25 mouse cellular contexts compared by ENCODE assay signal in the genomic region with DNA sequence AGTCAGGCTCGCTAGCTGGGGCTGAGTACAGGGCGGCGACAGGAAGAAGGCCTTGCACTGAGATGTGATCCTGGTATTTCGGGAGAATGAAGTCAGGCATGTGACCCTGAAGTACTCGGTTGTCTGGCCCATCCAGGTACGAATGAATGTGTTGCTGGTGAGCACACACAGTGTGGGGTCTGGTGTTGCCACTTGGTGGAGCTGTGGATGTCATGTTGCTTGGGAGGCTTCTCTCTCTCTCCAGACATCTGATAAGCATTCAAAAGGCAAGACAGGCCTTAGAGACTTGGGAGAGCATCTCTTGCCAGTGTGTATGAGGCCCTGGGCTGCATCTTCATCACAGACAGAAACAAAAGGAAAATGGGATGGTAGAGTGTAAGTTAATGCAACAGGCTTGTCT.
A peak's percentile ranks its signal among the peaks of the same experiment; 100 is the strongest.
DNase-seq lines count a peak whose midpoint lies in the region; ATAC-seq and TF ChIP-seq lines count a peak whose summit lies in the region.
"Had no signal": no experiment of that assay in that cellular context is flagged by ENCODE, and none has a peak within 500 bp of the region (broad histone marks: within the 10 kb centered on the region; RNA-seq: fewer than 3 reads in every experiment).

No protein-coding gene starts in this region.

- H3K27me3 ChIP-seq in liver, embryonic 11.5 days (replicated peaks; ENCODE audit: control insufficient read depth, insufficient read depth, low read length), result no peaks in the 10 kb centered on the region
- no peaks in the 10 kb centered on the region for H3K27me3 ChIP-seq in liver, postnatal 0 days (ENCODE audit: insufficient read depth, low read length)
- H3K27me3 ChIP-seq in neural tube, embryonic 14.5 days (ENCODE audit: control insufficient read depth, insufficient read depth, low read length), result no peaks in the 10 kb centered on the region
- H3K27me3 ChIP-seq in neural tube, embryonic 15.5 days (replicated peaks), result no peaks in the 10 kb centered on the region
- H3K27me3 ChIP-seq: embryonic facial prominence, embryonic 15.5 days; forebrain, embryonic 15.5 days; hindbrain, embryonic 12.5 days; limb, embryonic 12.5 days; midbrain, embryonic 15.5 days; neural tube, embryonic 13.5 days had no signal

- 83% methylated on average over 6 of the region's 6 CpGs for WGBS in liver, embryonic 11.5 days
- 73% methylated on average over 6 of the region's 6 CpGs for WGBS in liver, postnatal 0 days (ENCODE audit: insufficient replicate concordance)
- WGBS in neural tube, embryonic 14.5 days, result 92% methylated on average over 6 of the region's 6 CpGs
- whole genome bisulfite sequencing in neural tube, embryonic 15.5 days, result 89% methylated on average over 6 of the region's 6 CpGs

- H3K27ac ChIP-seq in liver, embryonic 11.5 days (ENCODE audit: low read depth, low read length), result no peak overlapping the region
- H3K27ac ChIP-seq in liver, postnatal 0 days (ENCODE audit: low read depth), result no peak overlapping the region
- H3K27ac ChIP-seq in neural tube, embryonic 14.5 days (ENCODE audit: low read depth, low read length), result no peak overlapping the region
- H3K27ac ChIP-seq in neural tube, embryonic 15.5 days (replicated peaks), result no peak overlapping the region
- H3K27ac ChIP-seq: embryonic facial prominence, embryonic 15.5 days; forebrain, embryonic 15.5 days; gastrocnemius, adult 2 months; hindbrain, embryonic 12.5 days; limb, embryonic 12.5 days; midbrain, embryonic 15.5 days; neural tube, embryonic 13.5 days had no signal

- H3K4me3 ChIP-seq in liver, embryonic 11.5 days (ENCODE audit: low read depth, low read length), result no peak overlapping the region
- H3K4me3 ChIP-seq in liver, postnatal 0 days (ENCODE audit: low read depth, low read length), result no peak overlapping the region
- no peak overlapping the region for H3K4me3 ChIP-seq in neural tube, embryonic 14.5 days (ENCODE audit: low read depth, low read length)
- H3K4me3 ChIP-seq in neural tube, embryonic 15.5 days (replicated peaks), result no peak overlapping the region
- H3K4me3 ChIP-seq: embryonic facial prominence, embryonic 15.5 days; forebrain, embryonic 15.5 days; gastrocnemius, adult 2 months; hindbrain, embryonic 12.5 days; limb, embryonic 12.5 days; midbrain, embryonic 15.5 days; myocyte; neural tube, embryonic 13.5 days had no signal

- H3K9ac ChIP-seq in liver, embryonic 11.5 days (ENCODE audit: low read depth, low read length), result no peak overlapping the region
- H3K9ac ChIP-seq in liver, postnatal 0 days (replicated peaks), result no peak overlapping the region
- no peak overlapping the region for H3K9ac ChIP-seq in neural tube, embryonic 14.5 days (replicated peaks; ENCODE audit: low read depth, low read length)
- no peak overlapping the region for H3K9ac ChIP-seq in neural tube, embryonic 15.5 days (replicated peaks)
- H3K9ac ChIP-seq: embryonic facial prominence, embryonic 15.5 days; forebrain, embryonic 15.5 days; hindbrain, embryonic 12.5 days; limb, embryonic 12.5 days; midbrain, embryonic 15.5 days; neural tube, embryonic 13.5 days had no signal

- no peak for TF ChIP-seq EP300 in liver, postnatal 0 days (IDR thresholded peaks at IDR 0.05; ENCODE audit: low read depth)

- DNase-seq in liver, embryonic 11.5 days (ENCODE audit: low spot score), result no peak
- no peak for DNase-seq in liver, postnatal 0 days
- peak; percentile 28 for DNase-seq in ZHBTc4 (ENCODE audit: low read depth, low spot score)
- DNase-seq in adrenal gland, adult 2 months, result no peak
- DNase-seq in frontal cortex, postnatal 36 days (ENCODE audit: low spot score in 2 of 2), result no peak
- DNase-seq: adrenal gland, adult 8-10 months; cerebellum, adult 18-20 months; cerebellum, postnatal 36 days; gastrocnemius, adult 2 months; kidney, adult 11 months; lung, adult 18-20 months; lung, postnatal 14 days; right cerebral cortex, adult 18-20 months; right cerebral cortex, postnatal 4 days; thymus, adult 18-20 months; thymus, postnatal 4 days had no signal

- no peak overlapping the region for H3K4me2 ChIP-seq in liver, embryonic 11.5 days
- no peak overlapping the region for H3K4me2 ChIP-seq in liver, postnatal 0 days (ENCODE audit: low read depth, low read length)
- H3K4me2 ChIP-seq in neural tube, embryonic 14.5 days (ENCODE audit: low read depth, low read length), result no peak overlapping the region
- no peak overlapping the region for H3K4me2 ChIP-seq in neural tube, embryonic 15.5 days
- H3K4me2 ChIP-seq: embryonic facial prominence, embryonic 15.5 days; forebrain, embryonic 15.5 days; hindbrain, embryonic 12.5 days; limb, embryonic 12.5 days; midbrain, embryonic 15.5 days; neural tube, embryonic 13.5 days had no signal

- H3K9me3 ChIP-seq in liver, embryonic 11.5 days (ENCODE audit: control insufficient read depth, low read length), result no peaks in the 10 kb centered on the region
- no peaks in the 10 kb centered on the region for H3K9me3 ChIP-seq in liver, postnatal 0 days (ENCODE audit: low read length)
- no peaks in the 10 kb centered on the region for H3K9me3 ChIP-seq in neural tube, embryonic 14.5 days (ENCODE audit: control insufficient read depth, low read length)
- H3K9me3 ChIP-seq in neural tube, embryonic 15.5 days (replicated peaks), result no peaks in the 10 kb centered on the region
- H3K9me3 ChIP-seq: embryonic facial prominence, embryonic 15.5 days; forebrain, embryonic 15.5 days; hindbrain, embryonic 12.5 days; limb, embryonic 12.5 days; midbrain, embryonic 15.5 days; neural tube, embryonic 13.5 days had no signal

- H3K36me3 ChIP-seq in liver, embryonic 11.5 days (ENCODE audit: control insufficient read depth, insufficient read depth, low read length), result no peaks in the 10 kb centered on the region
- no peaks in the 10 kb centered on the region for H3K36me3 ChIP-seq in liver, postnatal 0 days (replicated peaks; ENCODE audit: insufficient read depth, low read length)
- no peaks in the 10 kb centered on the region for H3K36me3 ChIP-seq in neural tube, embryonic 14.5 days (ENCODE audit: control insufficient read depth, insufficient read depth, low read length)
- H3K36me3 ChIP-seq in neural tube, embryonic 15.5 days, result no peaks in the 10 kb centered on the region
- H3K36me3 ChIP-seq: embryonic facial prominence, embryonic 15.5 days; forebrain, embryonic 15.5 days; hindbrain, embryonic 12.5 days; limb, embryonic 12.5 days; midbrain, embryonic 15.5 days had no signal

- ATAC-seq in liver, embryonic 11.5 days (replicated peaks; ENCODE audit: low FRiP score), result peak; percentile 40; the same call in 1 of the 2 replicates
- no peak for ATAC-seq in liver, postnatal 0 days
- 0 out of 2 replicates have a peak, but pooled peaks have one; percentile 24 for ATAC-seq in neural tube, embryonic 14.5 days (ENCODE audit: low read depth)
- no peak for ATAC-seq in neural tube, embryonic 15.5 days (ENCODE audit: low FRiP score)
- ATAC-seq: forebrain, embryonic 15.5 days; midbrain, embryonic 15.5 days had no signal

- no peaks in the 10 kb centered on the region for H3K4me1 ChIP-seq in liver, embryonic 11.5 days (replicated peaks; ENCODE audit: control insufficient read depth, insufficient read depth, low read length)
- H3K4me1 ChIP-seq in liver, postnatal 0 days (ENCODE audit: insufficient read depth), result no peaks in the 10 kb centered on the region
- H3K4me1 ChIP-seq in neural tube, embryonic 14.5 days (ENCODE audit: control insufficient read depth, insufficient read depth, low read length), result peaks cover 7% of the 10 kb centered on the region; the same call in 1 of the 2 replicates
- peaks cover 14% of the 10 kb centered on the region for H3K4me1 ChIP-seq in neural tube, embryonic 15.5 days
- H3K4me1 ChIP-seq: embryonic facial prominence, embryonic 15.5 days had no signal

- TF ChIP-seq CTCF in liver, postnatal 0 days (IDR thresholded peaks at IDR 0.05; ENCODE audit: low read depth), result no peak

Comparison
In these comparisons a context has a peak if more than half of its experiments do, and no peak if none do; other contexts are left out.
1. ATAC-seq: peak in liver, embryonic 11.5 days (single experiment) and neural tube, embryonic 14.5 days (single experiment); none in liver, postnatal 0 days (single experiment) and neural tube, embryonic 15.5 days (single experiment).